10 mouse cellular contexts compared by ENCODE assay signal in genomic region chr14:62940383-62941074, GRCm38 (mm10). TPM values are rescaled to one million over a fixed set of nuclear protein-coding genes. Genes with fewer than 3 reads are reported as not detected.
DNase-seq lines count a peak whose midpoint lies in the region; ATAC-seq and TF ChIP-seq lines count a peak whose summit lies in the region.
"Had no signal": no experiment of that assay in that cellular context is flagged by ENCODE, and none has a peak within 500 bp of the region (broad histone marks: within the 10 kb centered on the region; RNA-seq: fewer than 3 reads in every experiment).

No protein-coding gene starts in this region.

- no peak overlapping the region for H3K27ac ChIP-seq in liver, embryonic 13.5 days
- no peak overlapping the region for H3K27ac ChIP-seq in liver, embryonic 12.5 days
- peak overlapping the region; percentile 74 for H3K27ac ChIP-seq in brown adipose tissue, adult 24 weeks (replicated peaks; ENCODE audit: low read depth, low read length)

- H3K4me2 ChIP-seq in liver, embryonic 13.5 days: no peak overlapping the region
- H3K4me2 ChIP-seq in liver, embryonic 12.5 days: no peak overlapping the region
- peak overlapping the region; percentile 66 for H3K4me2 ChIP-seq in myocyte (ENCODE audit: low read depth)

- DNase-seq in liver, embryonic 13.5 days: peak; percentile 14
- DNase-seq in kidney, adult 9 months: peak; percentile 67
- DNase-seq in urinary bladder, postnatal 25 days (ENCODE audit: low spot score): peak; percentile 45
- DNase-seq in embryo, embryonic 10.5 days (ENCODE audit: low spot score): no peak
- no peak for DNase-seq in layer of hippocampus, postnatal 14 days (ENCODE audit: low spot score in 2 of 2)

- ATAC-seq in liver, embryonic 13.5 days (ENCODE audit: low read depth): no peak
- ATAC-seq in liver, embryonic 12.5 days: no peak

- 22% methylated on average over 14 of the region's 14 CpGs for WGBS in liver, embryonic 13.5 days (ENCODE audit: insufficient replicate concordance)
- WGBS in liver, embryonic 12.5 days (ENCODE audit: insufficient replicate concordance): 28% methylated on average over 14 of the region's 14 CpGs

- no peaks in the 10 kb centered on the region for H3K27me3 ChIP-seq in liver, embryonic 13.5 days
- no peaks in the 10 kb centered on the region for H3K27me3 ChIP-seq in liver, embryonic 12.5 days (replicated peaks)
- H3K27me3 ChIP-seq in myocyte (ENCODE audit: control insufficient read depth, insufficient read depth, insufficient read length): no peaks in the 10 kb centered on the region

- TF ChIP-seq POLR2A in myocyte (IDR thresholded peaks at IDR 0.05; ENCODE audit: insufficient read length, low read depth): no peak

- H3K79me2 ChIP-seq in myocyte (ENCODE audit: control insufficient read depth, insufficient read depth): peaks cover 5% of the 10 kb centered on the region

- no peak overlapping the region for H3ac ChIP-seq in myocyte (ENCODE audit: control insufficient read depth, insufficient read length)

- H3K9me3 ChIP-seq in liver, embryonic 13.5 days (replicated peaks): 0 out of 2 replicates have a peak, but pooled peaks cover 3% of the 10 kb centered on the region
- no peaks in the 10 kb centered on the region; the same call in 1 of the 2 replicates for H3K9me3 ChIP-seq in liver, embryonic 12.5 days (replicated peaks)

- H3K9ac ChIP-seq in liver, embryonic 13.5 days: no peak overlapping the region
- H3K9ac ChIP-seq in liver, embryonic 12.5 days: no peak overlapping the region

- no peaks in the 10 kb centered on the region for H3K4me1 ChIP-seq in liver, embryonic 13.5 days (replicated peaks)
- no peaks in the 10 kb centered on the region for H3K4me1 ChIP-seq in liver, embryonic 12.5 days
- H3K4me1 ChIP-seq in brown adipose tissue, adult 24 weeks (ENCODE audit: control insufficient read depth, insufficient read depth, insufficient read length, low read length): peaks cover 12% of the 10 kb centered on the region; the same call in 1 of the 2 replicates

- no peak overlapping the region for H3K4me3 ChIP-seq in liver, embryonic 13.5 days (replicated peaks)
- H3K4me3 ChIP-seq in liver, embryonic 12.5 days: no peak overlapping the region
- 0 out of 2 replicates have a peak overlapping the region, but pooled peaks have one; percentile 13 for H3K4me3 ChIP-seq in brown adipose tissue, adult 24 weeks (ENCODE audit: insufficient read depth, low read depth, low read length)
- H3K4me3 ChIP-seq in myocyte: no peak overlapping the region

- H3K36me3 ChIP-seq in liver, embryonic 13.5 days: peaks cover 18% of the 10 kb centered on the region
- peaks cover 26% of the 10 kb centered on the region for H3K36me3 ChIP-seq in liver, embryonic 12.5 days
- peaks cover 7% of the 10 kb centered on the region for H3K36me3 ChIP-seq in myocyte (ENCODE audit: control insufficient read depth, insufficient read depth)

TF ChIP-seq in myocyte, 11 proteins besides CTCF, POLR2A, EP300 and RAD21:
- no peak for TF ChIP-seq SRF (IDR thresholded peaks at IDR 0.05; ENCODE audit: control insufficient read depth, insufficient read length, low read depth)
- TF ChIP-seq MYOG (IDR thresholded peaks at IDR 0.05; ENCODE audit: control insufficient read depth in 1 of 3, insufficient read depth in 1 of 3, insufficient read length in 2 of 3, low read depth in 2 of 3): no peak
- peak in 1 of 3 experiments; percentile 39 for TF ChIP-seq MYOD1 (IDR thresholded peaks at IDR 0.05; ENCODE audit: control insufficient read depth in 1 of 3, insufficient read length in 2 of 3, low read depth in 2 of 3)
- TF ChIP-seq E2F4 (IDR thresholded peaks at IDR 0.05; ENCODE audit: insufficient read depth): no peak
- no peak for TF ChIP-seq TCF3 (IDR thresholded peaks at IDR 0.05; ENCODE audit: insufficient read length, low read depth)
- no peak for TF ChIP-seq MAX (IDR thresholded peaks at IDR 0.05; ENCODE audit: low read depth)
- TF ChIP-seq TCF12 (IDR thresholded peaks at IDR 0.05; ENCODE audit: insufficient read depth, poor library complexity, severe bottlenecking): no peak
- TF ChIP-seq USF1 (IDR thresholded peaks at IDR 0.05; ENCODE audit: low read depth): no peak

RNA-seq across cellular contexts. Expression of gene Defb48, which starts 43.8 kb away (rescaled TPM):
- not detected in 2 replicates for polyA plus RNA-seq in liver, embryonic 13.5 days (2015; fragmentation: Nextera tagmentation; extraction: Ambion mirVana)
- not detected in 2 replicates for polyA plus RNA-seq in liver, embryonic 12.5 days (2016; fragmentation: Nextera tagmentation; extraction: Ambion mirVana)
- not detected in 2 replicates for polyA plus RNA-seq in brown adipose tissue, adult 24 weeks (2012; ENCODE audit: insufficient read depth, insufficient read length, missing spikeins)
- polyA plus RNA-seq in myocyte (2012; fragmentation: generic; extraction: Trizol): 0.13 TPM
- total RNA-seq in layer of hippocampus, postnatal 14 days (2021): not detected
- polyA plus RNA-seq: large intestine, adult 2 months; stomach, embryonic 14.5 days had no signal

RNA-seq across cellular contexts. Expression of gene Defb47, which starts 57.3 kb away (rescaled TPM):
- not detected in 2 replicates for polyA plus RNA-seq in liver, embryonic 13.5 days (2015; fragmentation: Nextera tagmentation; extraction: Ambion mirVana)
- not detected in 2 replicates for polyA plus RNA-seq in liver, embryonic 12.5 days (2016; fragmentation: Nextera tagmentation; extraction: Ambion mirVana)
- not detected in 2 replicates for polyA plus RNA-seq in brown adipose tissue, adult 24 weeks (2012; ENCODE audit: insufficient read depth, insufficient read length, missing spikeins)
- polyA plus RNA-seq in myocyte (2012; fragmentation: generic; extraction: Trizol): 0.26 TPM
- not detected for total RNA-seq in layer of hippocampus, postnatal 14 days (2021)
- polyA plus RNA-seq: large intestine, adult 2 months; stomach, embryonic 14.5 days had no signal

Comparison
In these comparisons a context has a peak if more than half of its experiments do, and no peak if none do; other contexts are left out.
1. DNase-seq: peak in liver, embryonic 13.5 days (single experiment), kidney, adult 9 months (single experiment) and urinary bladder, postnatal 25 days (single experiment); none in embryo, embryonic 10.5 days (single experiment) and layer of hippocampus, postnatal 14 days (0 of 2).